Mouse (Mus musculus): Measurements from ENCODE around the gene Ccdc151. TPM values are rescaled to one million over a fixed set of nuclear protein-coding genes. Genes with fewer than 3 reads are reported as not detected.

Gene Ccdc151
- polyA plus RNA-seq (2021), result 7.5 TPM

GRCm38 (mm10) chr9:22002194-22003162 lies at the start of gene Ccdc151, which contains the start of gene Prkcsh:
Gene Ccdc151, minus strand, starts transcription at chr9:22002634.
Gene Prkcsh, plus strand, starts transcription at chr9:22002806.
- ATAC-seq, result peak; percentile 86
- peak; percentile 99 for DNase-seq (ENCODE audit: low read depth, low spot score)
- in situ Hi-C loops (cut with MboI; ENCODE audit: low pct_unique_long_range_greater_than_20kb), result no loop called here
- no peaks in the 10 kb centered on the region for H3K27me3 ChIP-seq
- TF ChIP-seq CTCF (IDR thresholded peaks at IDR 0.05), result no peak
- ChIA-PET CTCF (interaction anchor here (1.2 to 1.3 kb wide), 2 partner anchors 47 to 141 kb away, joined by 3 to 4 read pairs; partner anchors contain the start of gene Swsap1), POLR2A (interaction anchor here (0.7 to 1.5 kb wide), 3 partner anchors 14 to 51 kb away, joined by 3 to 4 read pairs (median 3); partner anchors contain the start of gene Rgl3)

GRCm38 (mm10) chr9:22051958-22052254 lies 49.5 kb upstream of the Ccdc151 start, which contains the start of gene Elavl3:
Gene Elavl3, minus strand, starts transcription at chr9:22052023.
- ATAC-seq (no peak), DNase-seq (ENCODE audit: low read depth, low spot score) (no peak)
- TF ChIP-seq CTCF (IDR thresholded peaks at IDR 0.05), result no peak
- in situ Hi-C loops (cut with MboI; ENCODE audit: low pct_unique_long_range_greater_than_20kb), result no loop called here
- H3K27me3 ChIP-seq, result peaks cover 36% of the 10 kb centered on the region
- ChIA-PET CTCF (no interaction called here), POLR2A (no interaction called here)

- DNase-seq (ENCODE audit: low read depth, low spot score), result no peak
- CTCF ChIA-PET, result no interaction called here
- in situ Hi-C loops (cut with MboI; ENCODE audit: low pct_unique_long_range_greater_than_20kb), result no loop called here
- peaks cover 36% of the 10 kb centered on the region for H3K27me3 ChIP-seq
- no peak for TF ChIP-seq CTCF (IDR thresholded peaks at IDR 0.05)
- ATAC-seq, result no peak
- POLR2A ChIA-PET, result no interaction called here
Observed at GRCm38 (mm10) chr9:22051161-22051957, 48.9 kb upstream of the Ccdc151 start.

- ChIA-PET CTCF (no interaction called here), POLR2A (no interaction called here)
- H3K27me3 ChIP-seq, result peaks cover 36% of the 10 kb centered on the region
- no peak for TF ChIP-seq CTCF (IDR thresholded peaks at IDR 0.05)
- no peak for DNase-seq (ENCODE audit: low read depth, low spot score)
- ATAC-seq, result no peak
- in situ Hi-C loops (cut with MboI; ENCODE audit: low pct_unique_long_range_greater_than_20kb), result no loop called here
Observed at GRCm38 (mm10) chr9:22050351-22050889, 48.0 kb upstream of the Ccdc151 start.

GRCm38 (mm10) chr9:22049721-22050270 lies 47.4 kb upstream of the Ccdc151 start:
- TF ChIP-seq CTCF (IDR thresholded peaks at IDR 0.05), result no peak
- in situ Hi-C loops (cut with MboI; ENCODE audit: low pct_unique_long_range_greater_than_20kb), result no loop called here
- ChIA-PET POLR2A (no interaction called here), CTCF (no interaction called here)
- DNase-seq (ENCODE audit: low read depth, low spot score), result no peak
- H3K27me3 ChIP-seq, result peaks cover 36% of the 10 kb centered on the region
- no peak for ATAC-seq

- peaks cover 36% of the 10 kb centered on the region for H3K27me3 ChIP-seq
- TF ChIP-seq CTCF (IDR thresholded peaks at IDR 0.05), result no peak
- ChIA-PET CTCF (no interaction called here), POLR2A (no interaction called here)
- DNase-seq (ENCODE audit: low read depth, low spot score), result no peak
- no peak for ATAC-seq
- in situ Hi-C loops (cut with MboI; ENCODE audit: low pct_unique_long_range_greater_than_20kb), result no loop called here
Observed at GRCm38 (mm10) chr9:22049315-22049714, 46.9 kb upstream of the Ccdc151 start.

- peaks cover 36% of the 10 kb centered on the region for H3K27me3 ChIP-seq
- DNase-seq (ENCODE audit: low read depth, low spot score) (no peak), ATAC-seq (no peak)
- in situ Hi-C loops (cut with MboI; ENCODE audit: low pct_unique_long_range_greater_than_20kb), result no loop called here
- CTCF ChIA-PET, result no interaction called here
- no peak for TF ChIP-seq CTCF (IDR thresholded peaks at IDR 0.05)
- POLR2A ChIA-PET, result interaction anchor here (0.5 to 0.7 kb wide), 2 partner anchors 98 to 276 kb away, joined by 3 to 5 read pairs; no protein-coding TSS in a partner anchor
Observed at GRCm38 (mm10) chr9:22047329-22047728, 44.9 kb upstream of the Ccdc151 start.

GRCm38 (mm10) chr9:22041832-22042231 lies 39.4 kb upstream of the Ccdc151 start:
- CTCF ChIA-PET, result no interaction called here
- TF ChIP-seq CTCF (IDR thresholded peaks at IDR 0.05), result no peak
- POLR2A ChIA-PET, result no interaction called here
- peaks cover 12% of the 10 kb centered on the region for H3K27me3 ChIP-seq
- in situ Hi-C loops (cut with MboI; ENCODE audit: low pct_unique_long_range_greater_than_20kb), result no loop called here
- ATAC-seq (no peak), DNase-seq (ENCODE audit: low read depth, low spot score) (no peak)

GRCm38 (mm10) chr9:22037826-22038225 lies 35.4 kb upstream of the Ccdc151 start:
- in situ Hi-C loops (cut with MboI; ENCODE audit: low pct_unique_long_range_greater_than_20kb), result no loop called here
- no peak for DNase-seq (ENCODE audit: low read depth, low spot score)
- no peak for TF ChIP-seq CTCF (IDR thresholded peaks at IDR 0.05)
- ATAC-seq, result no peak
- CTCF ChIA-PET, result no interaction called here
- POLR2A ChIA-PET, result no interaction called here
- H3K27me3 ChIP-seq, result peaks cover 12% of the 10 kb centered on the region

GRCm38 (mm10) chr9:22035300-22036044 lies 33.0 kb upstream of the Ccdc151 start:
- CTCF ChIA-PET, result no interaction called here

More at GRCm38 (mm10) chr9:22035300-22036044, 33.0 kb upstream of the Ccdc151 start:
- in situ Hi-C loops (cut with MboI; ENCODE audit: low pct_unique_long_range_greater_than_20kb), result no loop called here
- no peak for DNase-seq (ENCODE audit: low read depth, low spot score)
- POLR2A ChIA-PET, result no interaction called here
- TF ChIP-seq CTCF (IDR thresholded peaks at IDR 0.05), result no peak
- peaks cover 3% of the 10 kb centered on the region for H3K27me3 ChIP-seq
- no peak for ATAC-seq
